Mouse (Mus musculus) heart, postnatal 0 days (tissue): ENCODE measurements around the gene Fam20a.

Source experiments
- CTCF ChIP-seq: IDR thresholded peaks from 2 replicates; pipeline ENCODE4 v1.5.1; 2016; ENCODE audit warnings: antibody characterized with exemption, control low read depth, low read depth
- EP300 ChIP-seq: IDR thresholded peaks from 2 replicates; pipeline ENCODE4 v1.6.1; 2016; ENCODE audit warnings: antibody characterized with exemption, low read depth

- TF ChIP-seq CTCF (no peak), EP300 (no peak)
These were observed 45.3 kb downstream of the Fam20a start for GRCm38 (mm10) chr11:109676621-109677373.
